Mouse (Mus musculus) ES-Bruce4 (cell line): ENCODE results near the gene Gar1. TPM values are rescaled to one million over a fixed set of nuclear protein-coding genes. Genes with fewer than 3 reads are reported as not detected.

Experiments used
- H3K27ac ChIP-seq: 2 replicates; pipeline ENCODE4 v1.5.1; 2012; ENCODE audit warnings: low read length, inconsistent platforms; ENCODE audit not compliant: insufficient read depth
- H3K27me3 ChIP-seq: 2 replicates; pipeline ENCODE4 v1.6.1; 2012; ENCODE audit warnings: mild to moderate bottlenecking, low read length, inconsistent platforms; ENCODE audit not compliant: control insufficient read depth, poor library complexity, insufficient read depth, severe bottlenecking
- H3K36me3 ChIP-seq: 2 replicates; pipeline ENCODE4 v1.6.1; 2012; ENCODE audit warnings: inconsistent platforms, mild to moderate bottlenecking, low read length, moderate library complexity; ENCODE audit not compliant: control insufficient read depth, poor library complexity, insufficient read depth, severe bottlenecking
- H3K4me1 ChIP-seq: one replicate; pipeline ENCODE4 v1.8.1; 2011; ENCODE audit warnings: low read length; ENCODE audit not compliant: control insufficient read depth, insufficient read depth
- H3K4me3 ChIP-seq: 2 replicates; pipeline ENCODE4 v1.5.1; 2011; ENCODE audit warnings: low read depth, mild to moderate bottlenecking, low read length
- H3K9ac ChIP-seq: 2 replicates; pipeline ENCODE4 v1.6.1; 2012; ENCODE audit warnings: low read depth, mild to moderate bottlenecking, inconsistent platforms; ENCODE audit not compliant: poor library complexity, severe bottlenecking
- H3K9me3 ChIP-seq: replicated peaks from 2 replicates; pipeline ENCODE4 v1.6.1; 2012; ENCODE audit warnings: mild to moderate bottlenecking, low read length, inconsistent platforms; ENCODE audit not compliant: control insufficient read depth, poor library complexity, insufficient read depth, severe bottlenecking
- CTCF ChIP-seq: IDR thresholded peaks from one replicate; pipeline ENCODE4 v1.8.1; 2011; ENCODE audit warnings: low read depth, low read length
- EP300 ChIP-seq: IDR thresholded peaks from 2 replicates; pipeline ENCODE4 v1.6.1; 2011; ENCODE audit warnings: low read depth, low read length; ENCODE audit not compliant: insufficient read depth
- POLR2A ChIP-seq: IDR thresholded peaks from one replicate; pipeline ENCODE4 v1.8.1; 2011; ENCODE audit warnings: low read length; ENCODE audit not compliant: insufficient read depth
- polyA plus RNA-seq: library from polyadenylated mRNA; stranded (reverse); fragments of >200 nt; gene quantifications from 2 replicates; pipeline ENCODE4 v1.2.4, GENCODE M21; 2011; ENCODE audit warnings: low read depth; ENCODE audit not compliant: missing spikeins, insufficient read depth, insufficient read length

The Gar1 gene
- polyA plus RNA-seq, 1 experiment, result 210 TPM

- Histone ChIP-seq H3K4me1 (no peaks in the 10 kb centered on the region), H3K9ac (no peak overlapping the region), H3K4me3 (no peak overlapping the region), H3K27ac (no peak overlapping the region), H3K36me3 (peaks cover 39% of the 10 kb centered on the region), H3K9me3 (no peaks in the 10 kb centered on the region), H3K27me3 (no peaks in the 10 kb centered on the region)
- TF ChIP-seq CTCF (no peak), POLR2A (no peak), EP300 (no peak)
Measured at GRCm38 (mm10) chr3:129823293-129823692, 7.9 kb downstream of the Gar1 start.

GRCm38 (mm10) chr3:129822206-129822775, 8.9 kb downstream of the Gar1 start, which contains the start of gene Rrh:
Gene Rrh (minus strand): TSS chr3:129822587.
- H3K9ac ChIP-seq, result no peak within 1 kb of the TSS
- H3K4me3 ChIP-seq, result no peak within 1 kb of the TSS
- H3K9me3 ChIP-seq, result no peaks in the 10 kb centered on the region
- H3K27me3 ChIP-seq, result no peaks in the 10 kb centered on the region
- H3K4me1 ChIP-seq, result no peaks in the 10 kb centered on the region
- peaks cover 31% of the 10 kb centered on the region for H3K36me3 ChIP-seq
- H3K27ac ChIP-seq, result no peak within 1 kb of the TSS
- TF ChIP-seq POLR2A, result no peak
- no peak for TF ChIP-seq EP300
- no peak for TF ChIP-seq CTCF

GRCm38 (mm10) chr3:129821736-129822135, 9.5 kb downstream of the Gar1 start:
- Histone ChIP-seq H3K27me3 (no peaks in the 10 kb centered on the region), H3K4me1 (no peaks in the 10 kb centered on the region), H3K27ac (no peak overlapping the region), H3K36me3 (peaks cover 28% of the 10 kb centered on the region), H3K9ac (no peak overlapping the region), H3K4me3 (no peak overlapping the region), H3K9me3 (no peaks in the 10 kb centered on the region)
- TF ChIP-seq EP300 (no peak), POLR2A (no peak), CTCF (no peak)

GRCm38 (mm10) chr3:129820847-129821246, 10.3 kb downstream of the Gar1 start:
- peaks cover 21% of the 10 kb centered on the region for H3K36me3 ChIP-seq
- H3K9me3 ChIP-seq, result no peaks in the 10 kb centered on the region
- TF ChIP-seq POLR2A, result no peak
- no peak for TF ChIP-seq CTCF
- no peak for TF ChIP-seq EP300
- no peak overlapping the region for H3K4me3 ChIP-seq
- H3K4me1 ChIP-seq, result no peaks in the 10 kb centered on the region
- H3K27me3 ChIP-seq, result no peaks in the 10 kb centered on the region
- H3K9ac ChIP-seq, result no peak overlapping the region
- H3K27ac ChIP-seq, result no peak overlapping the region

- Histone ChIP-seq H3K9me3 (no peaks in the 10 kb centered on the region), H3K9ac (no peak within 1 kb of the TSS), H3K27ac (no peak within 1 kb of the TSS), H3K36me3 (no peaks in the 10 kb centered on the region), H3K27me3 (no peaks in the 10 kb centered on the region), H3K4me1 (no peaks in the 10 kb centered on the region), H3K4me3 (no peak within 1 kb of the TSS)
- no peak for TF ChIP-seq EP300
- no peak for TF ChIP-seq POLR2A
- TF ChIP-seq CTCF, result no peak
Measured at GRCm38 (mm10) chr3:129803765-129804164, 27.4 kb downstream of the Gar1 start, which contains the start of gene Lrit3. Gene Lrit3 (minus strand): TSS chr3:129804030.

- Histone ChIP-seq H3K27me3 (no peaks in the 10 kb centered on the region), H3K4me3 (no peak overlapping the region), H3K4me1 (no peaks in the 10 kb centered on the region), H3K27ac (no peak overlapping the region), H3K36me3 (no peaks in the 10 kb centered on the region), H3K9ac (no peak overlapping the region), H3K9me3 (no peaks in the 10 kb centered on the region)
- TF ChIP-seq EP300, result no peak
- TF ChIP-seq CTCF, result no peak
- no peak for TF ChIP-seq POLR2A
Measured at GRCm38 (mm10) chr3:129799011-129799410, 32.2 kb downstream of the Gar1 start.
